ENCODE assay signal across 13 mouse cellular contexts in genomic region chr15:100491966-100492365, GRCm38 (mm10). TPM values are rescaled to one million over a fixed set of nuclear protein-coding genes. Genes with fewer than 3 reads are reported as not detected.
DNase-seq lines count a peak whose midpoint lies in the region; ATAC-seq and TF ChIP-seq lines count a peak whose summit lies in the region.
"Had no signal": no experiment of that assay in that cellular context is flagged by ENCODE, and none has a peak within 500 bp of the region (broad histone marks: within the 10 kb centered on the region; RNA-seq: fewer than 3 reads in every experiment).

No protein-coding gene starts in this region.

- no peak overlapping the region for H3K9ac ChIP-seq in kidney, postnatal 0 days (ENCODE audit: low read depth, low read length)
- H3K9ac ChIP-seq in kidney, embryonic 15.5 days = no peak overlapping the region
- H3K9ac ChIP-seq in embryonic facial prominence, embryonic 15.5 days = no peak overlapping the region
- H3K9ac ChIP-seq in intestine, embryonic 16.5 days (ENCODE audit: low read depth, low read length) = no peak overlapping the region
- H3K9ac ChIP-seq: liver, postnatal 0 days had no signal

- DNase-seq in embryo, embryonic 11 days = peak; percentile 26
- no peak for DNase-seq in embryo, embryonic 9.5 days (ENCODE audit: extremely low spot score)
- peak; percentile 59 for DNase-seq in kidney, postnatal 0 days (ENCODE audit: low spot score)
- no peak for DNase-seq in left cerebral cortex, postnatal 4 days
- no peak for DNase-seq in gastrocnemius, adult 18-20 months (ENCODE audit: low spot score)
- DNase-seq: liver, postnatal 0 days; right cerebral cortex, adult 18-20 months had no signal

- no peaks in the 10 kb centered on the region for H3K27me3 ChIP-seq in kidney, postnatal 0 days (ENCODE audit: insufficient read depth, low read length)
- H3K27me3 ChIP-seq in kidney, embryonic 15.5 days = no peaks in the 10 kb centered on the region
- H3K27me3 ChIP-seq in embryonic facial prominence, embryonic 15.5 days = no peaks in the 10 kb centered on the region
- H3K27me3 ChIP-seq in intestine, embryonic 16.5 days (replicated peaks; ENCODE audit: control insufficient read depth, insufficient read depth, low read length) = no peaks in the 10 kb centered on the region
- H3K27me3 ChIP-seq: heart, embryonic 12.5 days had no signal

- ATAC-seq in kidney, postnatal 0 days (replicated peaks; ENCODE audit: low FRiP score, low read depth) = no peak
- ATAC-seq in kidney, embryonic 15.5 days (replicated peaks; ENCODE audit: low FRiP score) = no peak
- ATAC-seq in embryonic facial prominence, embryonic 15.5 days (ENCODE audit: insufficient number of reproducible peaks, low FRiP score, low TSS enrichment, low read depth) = no peak
- ATAC-seq in intestine, embryonic 16.5 days = peak; percentile 45
- ATAC-seq: activated CD4-positive, CD25-positive, alpha-beta regulatory T cell, adult 4 months; liver, postnatal 0 days had no signal

- 0 out of 2 replicates have a peak, but pooled peaks cover 9% of the 10 kb centered on the region for H3K36me3 ChIP-seq in kidney, postnatal 0 days (ENCODE audit: insufficient read depth, low read length)
- H3K36me3 ChIP-seq in kidney, embryonic 15.5 days = peaks cover 21% of the 10 kb centered on the region
- H3K36me3 ChIP-seq in embryonic facial prominence, embryonic 15.5 days = peaks cover 18% of the 10 kb centered on the region
- H3K36me3 ChIP-seq in intestine, embryonic 16.5 days (ENCODE audit: control insufficient read depth, insufficient read depth, low read length) = 0 out of 2 replicates have a peak, but pooled peaks cover 2% of the 10 kb centered on the region

- H3K27ac ChIP-seq in kidney, postnatal 0 days = no peak overlapping the region
- H3K27ac ChIP-seq in kidney, embryonic 15.5 days = no peak overlapping the region
- H3K27ac ChIP-seq in embryonic facial prominence, embryonic 15.5 days (replicated peaks) = no peak overlapping the region
- peak overlapping the region; percentile 52; the same call in 1 of the 2 replicates for H3K27ac ChIP-seq in intestine, embryonic 16.5 days (ENCODE audit: low read length)

- no peaks in the 10 kb centered on the region for H3K9me3 ChIP-seq in kidney, postnatal 0 days (replicated peaks; ENCODE audit: low read length)
- H3K9me3 ChIP-seq in kidney, embryonic 15.5 days (replicated peaks) = no peaks in the 10 kb centered on the region
- no peaks in the 10 kb centered on the region for H3K9me3 ChIP-seq in embryonic facial prominence, embryonic 15.5 days (replicated peaks)
- H3K9me3 ChIP-seq in intestine, embryonic 16.5 days (ENCODE audit: control insufficient read depth, low read length) = no peaks in the 10 kb centered on the region
- H3K9me3 ChIP-seq: heart, embryonic 12.5 days had no signal

- H3K4me2 ChIP-seq in kidney, postnatal 0 days (ENCODE audit: low read length) = no peak overlapping the region
- H3K4me2 ChIP-seq in kidney, embryonic 15.5 days = no peak overlapping the region
- H3K4me2 ChIP-seq in embryonic facial prominence, embryonic 15.5 days (replicated peaks) = 0 out of 2 replicates have a peak overlapping the region, but pooled peaks have one; percentile 8
- H3K4me2 ChIP-seq in intestine, embryonic 16.5 days (ENCODE audit: low read depth, low read length) = peak overlapping the region; percentile 23; the same call in 1 of the 2 replicates
- H3K4me2 ChIP-seq: heart, embryonic 12.5 days had no signal

- intact Hi-C loops in left cerebral cortex, postnatal 4 days (cut with DNase I) = no loop called here

- TF ChIP-seq CTCF in kidney, postnatal 0 days (IDR thresholded peaks at IDR 0.05; ENCODE audit: low read depth) = no peak

- peaks cover 28% of the 10 kb centered on the region; the same call in 1 of the 2 replicates for H3K4me1 ChIP-seq in kidney, postnatal 0 days (replicated peaks; ENCODE audit: insufficient read depth, low read length)
- H3K4me1 ChIP-seq in kidney, embryonic 15.5 days = peaks cover 72% of the 10 kb centered on the region
- peaks cover 56% of the 10 kb centered on the region for H3K4me1 ChIP-seq in embryonic facial prominence, embryonic 15.5 days
- H3K4me1 ChIP-seq in intestine, embryonic 16.5 days (ENCODE audit: control insufficient read depth, insufficient read depth, low read length) = peaks cover 22% of the 10 kb centered on the region

- H3K4me3 ChIP-seq in kidney, postnatal 0 days (replicated peaks; ENCODE audit: low read depth, low read length) = no peak overlapping the region
- H3K4me3 ChIP-seq in kidney, embryonic 15.5 days (replicated peaks) = no peak overlapping the region
- H3K4me3 ChIP-seq in embryonic facial prominence, embryonic 15.5 days (replicated peaks) = no peak overlapping the region
- no peak overlapping the region; the same call in 1 of the 2 replicates for H3K4me3 ChIP-seq in intestine, embryonic 16.5 days (ENCODE audit: low read length)
- H3K4me3 ChIP-seq: heart, embryonic 12.5 days; myocyte had no signal

- 63% methylated on average over 9 of the region's 9 CpGs for WGBS in kidney, postnatal 0 days
- 67% methylated on average over 9 of the region's 9 CpGs for WGBS in kidney, embryonic 15.5 days
- WGBS in embryonic facial prominence, embryonic 15.5 days = 61% methylated on average over 9 of the region's 9 CpGs
- 43% methylated on average over 9 of the region's 9 CpGs for WGBS in intestine, embryonic 16.5 days

RNA-seq across cellular contexts. Expression of gene Csrnp2, which starts 3.3 kb away (rescaled TPM):
- polyA plus RNA-seq in kidney, postnatal 0 days (2015; fragmentation: Nextera tagmentation; extraction: Ambion mirVana) = 10.4 and 10.9 TPM in 2 replicates
- 16.0 and 16.9 TPM in 2 replicates for polyA plus RNA-seq in kidney, embryonic 15.5 days (2015; fragmentation: Nextera tagmentation; extraction: Ambion mirVana)
- polyA plus RNA-seq in embryonic facial prominence, embryonic 15.5 days (2015; fragmentation: Nextera tagmentation; extraction: Ambion mirVana) = 17.4 and 18.8 TPM in 2 replicates
- polyA plus RNA-seq in intestine, embryonic 16.5 days (2015; fragmentation: Nextera tagmentation; extraction: Ambion mirVana) = 5.8 and 5.9 TPM in 2 replicates
- total RNA-seq in left cerebral cortex, postnatal 4 days (2021) = 10 to 100 TPM; 53.1 to 54.0 TPM
- total RNA-seq in gastrocnemius, adult 18-20 months (2021) = 1 to 10 TPM; 3.2 to 3.7 TPM

RNA-seq across cellular contexts. Expression of gene Letmd1, which starts 23.1 kb away (rescaled TPM):
- 21.3 and 22.4 TPM in 2 replicates for polyA plus RNA-seq in kidney, postnatal 0 days (2015; fragmentation: Nextera tagmentation; extraction: Ambion mirVana)
- 27.5 and 27.8 TPM in 2 replicates for polyA plus RNA-seq in kidney, embryonic 15.5 days (2015; fragmentation: Nextera tagmentation; extraction: Ambion mirVana)
- 29.6 and 30.2 TPM in 2 replicates for polyA plus RNA-seq in embryonic facial prominence, embryonic 15.5 days (2015; fragmentation: Nextera tagmentation; extraction: Ambion mirVana)
- 31.3 and 33.7 TPM in 2 replicates for polyA plus RNA-seq in intestine, embryonic 16.5 days (2015; fragmentation: Nextera tagmentation; extraction: Ambion mirVana)
- total RNA-seq in left cerebral cortex, postnatal 4 days (2021) = 10 to 100 TPM; 65.8 to 70.5 TPM
- total RNA-seq in gastrocnemius, adult 18-20 months (2021) = 1 to 10 TPM; 6.7 to 7.5 TPM

RNA-seq across cellular contexts. Expression of gene Tfcp2, which starts 59.8 kb away (rescaled TPM):
- polyA plus RNA-seq in kidney, postnatal 0 days (2015; fragmentation: Nextera tagmentation; extraction: Ambion mirVana) = 28.6 and 29.1 TPM in 2 replicates
- polyA plus RNA-seq in kidney, embryonic 15.5 days (2015; fragmentation: Nextera tagmentation; extraction: Ambion mirVana) = 38.1 and 38.2 TPM in 2 replicates
- 23.0 and 26.6 TPM in 2 replicates for polyA plus RNA-seq in embryonic facial prominence, embryonic 15.5 days (2015; fragmentation: Nextera tagmentation; extraction: Ambion mirVana)
- polyA plus RNA-seq in intestine, embryonic 16.5 days (2015; fragmentation: Nextera tagmentation; extraction: Ambion mirVana) = 13.5 and 13.8 TPM in 2 replicates
- total RNA-seq in left cerebral cortex, postnatal 4 days (2021) = 10 to 100 TPM; 33.0 to 36.5 TPM
- total RNA-seq in gastrocnemius, adult 18-20 months (2021) = 10 to 100 TPM; 11.3 to 11.5 TPM

Comparison
In these comparisons a context has a peak if more than half of its experiments do, and no peak if none do; other contexts are left out.
1. DNase-seq: peak in embryo, embryonic 11 days (single experiment) and kidney, postnatal 0 days (single experiment); none in embryo, embryonic 9.5 days (single experiment), left cerebral cortex, postnatal 4 days (single experiment) and gastrocnemius, adult 18-20 months (single experiment).
2. H3K4me2 ChIP-seq: peak in embryonic facial prominence, embryonic 15.5 days (single experiment) and intestine, embryonic 16.5 days (single experiment); none in kidney, postnatal 0 days (single experiment) and kidney, embryonic 15.5 days (single experiment).